Mouse (Mus musculus): ENCODE results near the gene Nup214. TPM values are rescaled to one million over a fixed set of nuclear protein-coding genes. Genes with fewer than 3 reads are reported as not detected.

Nup214 gene
- total and polyA plus RNA-seq, 3 experiments, result 13.9 to 106 (median 50.9) TPM

DNA sequence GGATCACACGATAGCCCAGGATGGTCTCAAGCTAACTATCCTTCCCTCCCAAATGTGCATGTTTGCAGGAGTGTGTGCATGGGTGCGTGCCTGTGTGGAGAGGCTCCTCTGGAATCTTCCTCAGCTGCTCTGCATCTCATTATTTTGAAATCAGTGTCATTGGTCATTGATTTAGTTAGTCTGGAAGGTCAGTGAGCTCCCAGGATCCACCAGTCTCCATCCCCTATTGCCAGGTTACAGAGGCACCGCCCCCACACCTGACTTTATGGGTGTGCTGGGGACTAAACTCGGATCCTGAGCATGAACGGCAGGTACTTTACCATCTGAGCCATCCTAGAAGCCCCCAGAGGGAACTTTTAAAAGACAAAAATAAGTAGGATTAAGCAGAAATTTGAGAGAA, 128.7 kb downstream of the Nup214 start:
- Histone ChIP-seq H3K4me1 (ENCODE audit: control insufficient read depth in 1 of 2, insufficient read depth in 2 of 2) (peaks cover 12 to 23% of the 10 kb centered on the region in 2 experiments), H3K79me2 (replicated peaks; ENCODE audit: control insufficient read depth, extremely low read depth, insufficient read depth, poor library complexity, severe bottlenecking) (no peaks in the 10 kb centered on the region), H3K27me3 (replicated peaks) (peaks cover 9% of the 10 kb centered on the region), H3K4me2 (ENCODE audit: insufficient read depth, low read depth, poor library complexity, severe bottlenecking) (no peak overlapping the region), H3K27ac (ENCODE audit: insufficient read depth, low read depth) (no peak overlapping the region), H3K36me3 (replicated peaks in 1 of 2; ENCODE audit: control insufficient read depth in 1 of 2, insufficient read depth in 1 of 2, low read length in 1 of 2) (no peaks in the 10 kb centered on the region), H3K9me3 (replicated peaks; ENCODE audit: low read length) (peaks cover 12% of the 10 kb centered on the region), H3K4me3 (replicated peaks in 1 of 3; ENCODE audit: low read depth in 2 of 3, low read length in 2 of 3, poor library complexity in 1 of 3) (no peak overlapping the region), H3K9ac (ENCODE audit: insufficient read depth, low read depth) (no peak overlapping the region)
- in situ Hi-C loops (cut with MboI; ENCODE audit: low pct_ligation_motif_present, low pct_unique_long_range_greater_than_20kb, low sequenced_read_pairs) (loop anchor here (10.0 kb wide), 1 partner anchor 178 kb away; no protein-coding TSS in a partner anchor), dilution Hi-C loops (cut with MboI; ENCODE audit: extremely low pct_ligation_motif_present, extremely low pct_unique_long_range_greater_than_20kb, low sequenced_read_pairs) (no loop called here)
- DNase-seq (ENCODE audit: extremely low read depth), result no peak
- no peak for TF ChIP-seq MYC (IDR thresholded peaks at IDR 0.05; ENCODE audit: low read depth, low read length)
- no peak for TF ChIP-seq POLR2A (IDR thresholded peaks at IDR 0.05; ENCODE audit: low read depth, low read length)
- no peak for TF ChIP-seq PAX5 (IDR thresholded peaks at IDR 0.05; ENCODE audit: low read length)
- no peak for TF ChIP-seq IRF4 (IDR thresholded peaks at IDR 0.05; ENCODE audit: low read depth, low read length)
- TF ChIP-seq TCF12 (IDR thresholded peaks at IDR 0.05; ENCODE audit: low read depth, low read length), result no peak

DNA sequence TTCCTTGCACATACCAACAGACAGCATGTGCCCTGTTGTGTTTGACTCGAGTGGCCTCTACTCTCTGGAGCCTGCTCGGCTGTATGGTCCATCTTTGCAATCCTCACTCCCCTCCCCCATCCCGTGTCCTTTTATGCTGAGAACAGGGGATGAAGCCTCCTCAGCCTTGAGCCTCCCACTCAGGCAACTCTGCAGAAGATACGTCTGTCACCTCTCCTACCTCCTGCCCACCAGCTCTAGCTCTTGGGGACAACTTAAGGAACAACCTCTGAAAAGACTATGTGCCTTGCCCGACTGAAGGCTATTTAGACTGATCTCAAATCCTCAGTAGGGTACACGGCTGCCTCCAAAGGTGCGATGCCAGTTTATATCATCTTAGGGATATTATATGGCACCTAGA, 129.3 kb downstream of the Nup214 start:
- Histone ChIP-seq H3K9ac (ENCODE audit: insufficient read depth, low read depth) (no peak overlapping the region), H3K4me3 (replicated peaks in 1 of 3; ENCODE audit: low read depth in 2 of 3, low read length in 2 of 3, poor library complexity in 1 of 3) (no peak overlapping the region)

More for the DNA sequence above, 129.3 kb downstream of the Nup214 start:
- no peak overlapping the region for H3K4me2 ChIP-seq (ENCODE audit: insufficient read depth, low read depth, poor library complexity, severe bottlenecking)
- dilution Hi-C loops (cut with MboI; ENCODE audit: extremely low pct_ligation_motif_present, extremely low pct_unique_long_range_greater_than_20kb, low sequenced_read_pairs), result no loop called here
- no peaks in the 10 kb centered on the region for H3K36me3 ChIP-seq (replicated peaks in 1 of 2; ENCODE audit: control insufficient read depth in 1 of 2, insufficient read depth in 1 of 2, low read length in 1 of 2)
- H3K4me1 ChIP-seq (ENCODE audit: control insufficient read depth in 1 of 2, insufficient read depth in 2 of 2), result peaks cover 12 to 23% of the 10 kb centered on the region in 2 experiments
- no peak overlapping the region for H3K27ac ChIP-seq (ENCODE audit: insufficient read depth, low read depth)
- peaks cover 15% of the 10 kb centered on the region for H3K9me3 ChIP-seq (replicated peaks; ENCODE audit: low read length)
- in situ Hi-C loops (cut with MboI; ENCODE audit: low pct_ligation_motif_present, low pct_unique_long_range_greater_than_20kb, low sequenced_read_pairs), result loop anchor here (10.0 kb wide), 1 partner anchor 179 kb away; no protein-coding TSS in a partner anchor
- H3K27me3 ChIP-seq (replicated peaks), result peaks cover 7% of the 10 kb centered on the region
- no peaks in the 10 kb centered on the region for H3K79me2 ChIP-seq (replicated peaks; ENCODE audit: control insufficient read depth, extremely low read depth, insufficient read depth, poor library complexity, severe bottlenecking)
- DNase-seq (ENCODE audit: extremely low read depth), result no peak
- no peak for TF ChIP-seq KAT2A (IDR thresholded peaks at IDR 0.05; ENCODE audit: insufficient replicate concordance, low read length)
- TF ChIP-seq PAX5 (IDR thresholded peaks at IDR 0.05; ENCODE audit: low read length), result no peak
- no peak for TF ChIP-seq TCF12 (IDR thresholded peaks at IDR 0.05; ENCODE audit: low read depth, low read length)
- no peak for TF ChIP-seq MAFK (IDR thresholded peaks at IDR 0.05; ENCODE audit: insufficient replicate concordance, low read length)
- TF ChIP-seq RAD21 (IDR thresholded peaks at IDR 0.05; ENCODE audit: low read depth, low read length), result no peak
- no peak for TF ChIP-seq ZC3H11A (IDR thresholded peaks at IDR 0.05; ENCODE audit: low read depth, low read length)
- TF ChIP-seq ZNF384 (IDR thresholded peaks at IDR 0.05; ENCODE audit: low read depth, low read length), result no peak
- no peak for TF ChIP-seq E2F4 (IDR thresholded peaks at IDR 0.05; ENCODE audit: insufficient replicate concordance, low read depth, low read length)
- no peak for TF ChIP-seq EP300 (IDR thresholded peaks at IDR 0.05; ENCODE audit: low read length)
- no peak for TF ChIP-seq MEF2A (IDR thresholded peaks at IDR 0.05; ENCODE audit: borderline replicate concordance, low read depth, low read length)
- TF ChIP-seq ZKSCAN1 (IDR thresholded peaks at IDR 0.05; ENCODE audit: borderline replicate concordance, low read depth, low read length), result no peak
- no peak for TF ChIP-seq USF1 (IDR thresholded peaks at IDR 0.05; ENCODE audit: low read depth, low read length)
- no peak for TF ChIP-seq UBTF (IDR thresholded peaks at IDR 0.05; ENCODE audit: low read depth, low read length)
- no peak for TF ChIP-seq TBP (conservative IDR thresholded peaks at IDR 0.05; ENCODE audit: low read depth, low read length)
- TF ChIP-seq IRF4 (IDR thresholded peaks at IDR 0.05; ENCODE audit: low read depth, low read length), result no peak
- no peak for TF ChIP-seq MAZ (IDR thresholded peaks at IDR 0.05; ENCODE audit: low read depth, low read length)
- TF ChIP-seq NELFE (IDR thresholded peaks at IDR 0.05; ENCODE audit: low read depth, low read length), result no peak
- no peak for TF ChIP-seq NRF1 (IDR thresholded peaks at IDR 0.05; ENCODE audit: low read depth, low read length)

Other genes with a start within 250 kb of the Nup214 start
- not detected in 2 replicates for gene Qrfp, start 163.9 kb upstream of the Nup214 start, total RNA-seq (2012; rRNA removed)
- gene Qrfp, start 163.9 kb upstream of the Nup214 start, total RNA-seq (2014; rRNA removed), result not detected in 2 replicates
- not detected in 2 replicates for gene Qrfp, start 163.9 kb upstream of the Nup214 start, polyA plus RNA-seq (2012; ENCODE audit: insufficient read length, low read depth)
- gene Fibcd1, start 128.4 kb upstream of the Nup214 start, total RNA-seq (2012; rRNA removed), result 0.04 TPM in 2 replicates
- gene Fibcd1, start 128.4 kb upstream of the Nup214 start, total RNA-seq (2014; rRNA removed), result 0.04 and 0.15 TPM in 2 replicates
- 0.09 and 0.10 TPM in 2 replicates for gene Fibcd1, start 128.4 kb upstream of the Nup214 start, polyA plus RNA-seq (2012; ENCODE audit: insufficient read length, low read depth)
- gene Lamc3, start 87.1 kb upstream of the Nup214 start, total RNA-seq (2012; rRNA removed), result not detected in 2 replicates
- gene Lamc3, start 87.1 kb upstream of the Nup214 start, total RNA-seq (2014; rRNA removed), result not detected in 2 replicates
- gene Lamc3, start 87.1 kb upstream of the Nup214 start, polyA plus RNA-seq (2012; ENCODE audit: insufficient read length, low read depth), result not detected in 2 replicates
- gene Aif1l, start 24.3 kb upstream of the Nup214 start, total RNA-seq (2012; rRNA removed), result 0.81 and 2.1 TPM in 2 replicates
- 0.07 TPM in 1 of 2 replicates, not detected in the other for gene Aif1l, start 24.3 kb upstream of the Nup214 start, total RNA-seq (2014; rRNA removed)
- 0.08 and 0.11 TPM in 2 replicates for gene Aif1l, start 24.3 kb upstream of the Nup214 start, polyA plus RNA-seq (2012; ENCODE audit: insufficient read length, low read depth)
- gene Fam78a, start 110.4 kb downstream of the Nup214 start, total RNA-seq (2012; rRNA removed), result 0.21 and 0.47 TPM in 2 replicates
- gene Fam78a, start 110.4 kb downstream of the Nup214 start, total RNA-seq (2014; rRNA removed), result 0.07 and 0.21 TPM in 2 replicates
- 0.07 TPM in 1 of 2 replicates, not detected in the other for gene Fam78a, start 110.4 kb downstream of the Nup214 start, polyA plus RNA-seq (2012; ENCODE audit: insufficient read length, low read depth)
- gene Plpp7, start 121.1 kb downstream of the Nup214 start, total RNA-seq (2012; rRNA removed), result 0.13 and 0.25 TPM in 2 replicates
- 0.19 TPM in 1 of 2 replicates, not detected in the other for gene Plpp7, start 121.1 kb downstream of the Nup214 start, total RNA-seq (2014; rRNA removed)
- gene Plpp7, start 121.1 kb downstream of the Nup214 start, polyA plus RNA-seq (2012; ENCODE audit: insufficient read length, low read depth), result not detected in 2 replicates
- gene Prrc2b, start 176.6 kb downstream of the Nup214 start, total RNA-seq (2012; rRNA removed), result 34.3 and 42.2 TPM in 2 replicates
- 7.6 TPM in 2 replicates for gene Prrc2b, start 176.6 kb downstream of the Nup214 start, total RNA-seq (2014; rRNA removed)
- 54.7 and 59.9 TPM in 2 replicates for gene Prrc2b, start 176.6 kb downstream of the Nup214 start, polyA plus RNA-seq (2012; ENCODE audit: insufficient read length, low read depth)

Measured in CH12.LX (cell line).